Mouse (Mus musculus): Measurements from ENCODE around the gene Nhs. TPM values are rescaled to one million over a fixed set of nuclear protein-coding genes. Genes with fewer than 3 reads are reported as not detected.

The Nhs gene
- total RNA-seq, 2 experiments from 2014 or later: 0.46 to 0.77 TPM

DNA sequence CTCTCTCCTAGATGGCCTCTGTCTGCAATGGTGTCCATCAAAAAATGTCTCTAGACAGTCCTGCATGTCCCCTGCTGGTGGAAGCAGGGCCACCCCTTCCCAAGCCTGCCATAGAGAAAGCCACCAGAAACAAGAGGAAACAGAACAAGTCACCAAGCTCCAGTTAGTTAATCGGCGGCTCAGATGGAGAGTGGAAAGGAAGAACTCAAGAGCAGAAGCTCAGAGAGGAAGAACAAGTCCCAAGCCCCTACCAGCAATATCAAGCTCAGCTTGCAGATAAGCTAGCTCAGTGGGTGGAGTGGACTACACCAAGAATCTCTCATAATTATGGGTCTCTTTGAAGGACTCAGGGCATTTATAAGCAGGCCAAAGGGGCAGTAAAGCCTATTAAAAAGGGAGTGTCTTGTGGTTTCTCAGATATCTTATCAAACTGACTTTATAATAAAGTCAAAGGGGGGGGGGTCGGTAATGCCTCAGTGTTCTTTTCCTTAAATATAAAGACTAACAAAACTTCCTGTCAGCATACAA, 139.4 kb downstream of the Nhs start:
- DNase-seq: no peak

DNA sequence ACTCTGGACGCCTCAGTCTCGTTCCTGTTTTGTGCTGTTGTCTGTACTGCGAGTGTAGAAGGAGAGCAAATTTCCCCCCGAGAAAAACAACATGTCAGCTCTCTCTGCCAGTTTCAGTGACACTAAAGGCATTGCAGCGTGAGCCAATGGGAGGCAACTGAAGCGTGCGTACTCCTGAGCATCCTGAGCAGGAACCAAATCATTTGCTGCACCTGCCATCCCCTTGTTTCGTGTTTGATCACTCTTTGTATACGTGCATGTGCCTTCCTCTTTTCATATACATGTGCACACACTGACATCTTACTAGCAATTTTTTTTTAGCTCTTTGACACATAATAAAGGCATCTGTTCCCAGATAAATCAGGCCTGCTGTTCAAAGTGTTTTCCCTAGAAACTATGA, 142.1 kb downstream of the Nhs start:
- DNase-seq: no peak

GRCm38 (mm10) chrX:162012570-162012969, 147.0 kb downstream of the Nhs start:
- DNase-seq: no peak

- no peak for DNase-seq
Measured at GRCm38 (mm10) chrX:162009876-162010275, 149.7 kb downstream of the Nhs start.

DNA sequence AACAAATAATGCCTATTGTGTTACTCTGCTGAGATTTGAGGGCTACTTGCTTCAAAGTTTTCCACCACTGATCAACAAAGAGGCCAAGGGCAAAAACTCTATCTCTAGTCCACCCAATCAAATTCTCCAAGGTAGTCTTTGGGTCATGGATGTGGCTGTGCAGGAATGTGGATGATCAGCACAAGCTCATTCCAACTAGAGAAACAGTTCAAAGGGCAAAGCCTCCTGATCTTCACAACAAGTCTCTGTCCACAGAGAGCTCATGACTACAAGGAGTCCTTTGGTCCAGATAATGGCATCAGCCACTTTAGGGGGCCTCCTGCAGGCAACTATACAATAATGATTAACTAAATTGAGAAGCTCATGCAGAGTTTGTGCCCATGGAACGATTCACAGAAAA, 155.7 kb downstream of the Nhs start:
- no peak for DNase-seq

DNA sequence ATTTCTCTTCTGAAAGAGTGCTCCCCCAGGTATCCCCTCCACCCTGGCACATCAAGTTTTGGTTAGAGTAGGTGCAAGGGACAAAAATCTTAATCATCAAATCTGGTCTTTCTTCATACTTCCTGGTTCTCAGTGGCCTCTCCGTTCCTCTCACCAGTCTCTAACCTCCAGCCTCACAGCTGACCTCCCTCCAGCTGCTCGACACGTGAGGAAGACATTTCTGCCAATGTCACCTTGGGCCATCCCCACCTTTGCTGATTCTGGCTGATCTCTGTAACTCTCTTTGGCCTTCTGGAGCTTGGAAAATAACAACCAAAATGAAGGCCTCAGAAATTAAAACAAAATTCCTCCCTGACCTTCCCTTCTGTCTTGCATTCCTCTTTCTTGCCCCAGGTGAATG, 160.7 kb downstream of the Nhs start:
- no peak for DNase-seq

DNA sequence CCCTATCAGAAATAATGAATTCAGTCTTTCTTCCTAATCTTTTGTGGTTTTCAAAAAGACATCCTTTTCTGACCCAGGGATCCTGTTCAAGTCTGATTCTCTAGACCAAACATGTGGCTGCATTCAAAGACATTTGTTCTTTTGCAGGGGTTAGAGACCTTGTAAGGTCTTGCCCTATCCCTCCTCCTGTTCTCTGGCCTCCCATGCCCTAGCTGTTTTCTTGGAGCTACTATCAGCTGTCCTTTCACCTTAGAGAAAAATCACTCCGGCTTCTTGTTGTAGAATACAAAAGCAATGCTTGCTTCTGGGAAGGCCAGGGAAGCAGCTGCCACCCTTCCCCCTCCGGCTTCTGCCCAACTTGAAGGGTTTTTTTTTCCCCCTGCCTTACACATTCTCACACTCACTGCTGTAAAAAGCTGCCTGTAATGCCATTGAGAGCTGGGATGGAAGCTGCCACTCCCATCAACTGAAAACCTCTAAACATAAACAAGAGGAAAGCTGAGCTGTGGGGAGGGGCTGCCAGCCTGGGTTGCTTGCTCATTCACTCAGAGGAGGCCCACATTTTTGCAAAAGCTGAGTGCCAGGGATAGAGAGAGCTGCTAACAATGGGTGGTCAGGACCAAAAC, 162.2 kb downstream of the Nhs start:
- DNase-seq: no peak

DNA sequence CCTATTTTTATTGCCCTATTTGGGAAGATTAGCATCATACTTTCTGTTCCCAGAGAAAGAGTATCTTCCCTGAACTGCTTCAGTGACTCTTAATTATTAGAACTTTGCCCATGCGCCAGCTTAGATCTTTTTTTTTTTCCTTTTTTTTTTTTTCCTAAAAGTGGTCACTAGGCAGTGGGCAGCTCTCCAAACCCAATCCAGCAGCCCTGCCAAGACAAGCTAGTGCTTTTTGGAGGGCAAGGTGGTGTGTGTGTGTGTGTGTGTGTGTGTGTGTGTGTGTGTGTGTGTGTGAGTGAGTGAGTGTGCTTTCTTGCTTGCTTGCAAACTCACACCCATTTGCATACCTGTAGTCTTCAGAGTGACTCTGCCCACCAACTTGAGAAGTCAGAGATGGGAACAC, 169.4 kb downstream of the Nhs start:
- DNase-seq: no peak

DNA sequence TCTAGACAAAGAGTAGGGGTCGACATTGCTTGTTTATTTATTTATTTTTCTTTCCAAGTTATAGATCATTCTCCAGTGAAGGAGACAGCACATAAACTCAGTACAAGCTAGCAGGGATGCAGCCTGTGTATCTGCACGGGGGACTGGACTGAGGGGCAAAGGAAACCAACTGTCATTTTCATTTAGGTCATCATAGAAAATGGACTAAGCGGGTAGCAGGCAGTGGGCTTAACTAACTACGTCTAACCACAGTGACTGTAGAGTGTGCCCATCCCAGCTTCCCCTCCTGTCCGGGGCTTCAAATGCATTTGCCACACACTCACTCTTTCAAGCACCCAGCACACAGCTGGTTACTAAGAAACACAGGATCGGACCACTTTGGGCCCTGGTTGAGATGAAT, 174.6 kb downstream of the Nhs start:
- no peak for DNase-seq

- peak in 1 of 2 experiments; percentile 12 for DNase-seq
Measured at GRCm38 (mm10) chrX:161981399-161981798, 178.1 kb downstream of the Nhs start.

- no peak for DNase-seq
Measured at GRCm38 (mm10) chrX:161979946-161980345, 179.6 kb downstream of the Nhs start.

DNA sequence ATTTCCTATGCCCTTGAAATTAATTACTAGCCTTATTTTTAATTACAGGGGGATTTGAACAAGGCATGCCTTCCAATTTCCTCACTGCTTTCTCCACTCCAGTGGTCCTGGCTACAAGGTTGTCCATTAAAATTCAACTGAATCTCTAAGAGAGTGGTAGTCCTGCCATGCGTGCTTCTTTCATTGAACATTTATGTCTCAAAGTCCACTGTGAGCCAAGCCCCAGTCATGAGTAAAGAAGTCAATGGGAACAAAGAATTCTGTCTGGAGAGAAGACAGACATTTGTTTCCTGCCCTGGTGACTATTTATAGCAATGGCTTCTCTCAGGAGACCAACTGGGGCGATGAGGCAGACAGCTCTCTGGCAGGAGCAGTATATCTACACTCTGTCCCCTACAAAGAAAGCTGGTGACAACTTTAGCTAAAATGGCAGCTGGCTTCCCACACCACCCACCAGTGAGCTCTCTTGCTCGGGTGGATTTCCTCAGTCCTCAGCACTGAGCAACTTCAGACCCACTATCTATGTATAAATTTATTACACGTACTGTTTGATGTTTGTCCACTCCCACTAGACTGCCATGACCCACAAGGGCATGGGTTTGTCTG, 182.2 kb downstream of the Nhs start:
- peak in 1 of 2 experiments; percentile 9 for DNase-seq

DNA sequence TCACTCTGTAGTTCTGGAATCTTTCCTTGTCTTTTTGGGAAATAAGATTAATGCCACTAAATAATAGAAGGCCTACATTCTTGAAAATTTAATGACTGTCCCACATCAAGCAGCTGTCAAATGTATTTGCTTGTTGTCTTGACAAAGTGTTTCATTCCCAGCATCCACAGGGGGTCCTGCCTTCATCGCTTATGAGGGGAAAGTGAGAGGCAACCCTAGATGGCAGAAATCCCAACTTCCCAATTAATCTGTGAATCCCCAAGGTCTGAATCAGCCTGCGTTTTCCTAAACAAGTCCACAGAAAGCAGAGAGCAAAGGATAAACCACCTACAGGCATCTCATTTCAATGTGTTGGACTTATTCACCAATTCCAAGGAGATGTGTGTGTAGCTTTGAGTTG, 183.2 kb downstream of the Nhs start:
- DNase-seq: no peak

- no peak for DNase-seq
Measured at GRCm38 (mm10) chrX:161973572-161973971, 186.0 kb downstream of the Nhs start.

- no peak for DNase-seq
Measured at GRCm38 (mm10) chrX:161972723-161973122, 186.8 kb downstream of the Nhs start.

GRCm38 (mm10) chrX:161971961-161972502, 187.5 kb downstream of the Nhs start:
- no peak for DNase-seq

DNA sequence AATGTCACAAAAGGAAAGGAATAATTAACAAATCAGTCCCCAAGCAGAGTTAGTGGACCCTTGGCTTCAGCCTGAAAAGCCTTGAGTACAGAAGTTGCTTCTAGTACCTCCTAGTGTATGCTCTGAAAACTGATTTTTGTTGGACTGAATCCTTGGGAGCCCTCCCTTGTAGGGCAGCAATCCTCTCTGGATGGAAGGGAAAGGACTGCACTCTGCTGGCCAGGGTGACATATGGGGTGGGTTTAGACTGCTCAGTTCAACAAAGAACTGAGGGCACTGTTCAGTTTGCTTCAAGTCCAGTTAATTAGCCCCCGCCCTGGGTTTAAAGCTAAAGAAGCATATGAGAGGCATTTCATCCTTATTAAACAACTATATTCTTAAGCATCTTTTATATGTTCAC, 188.4 kb downstream of the Nhs start:
- DNase-seq: no peak

GRCm38 (mm10) chrX:161967692-161968091, 191.8 kb downstream of the Nhs start:
- DNase-seq: no peak

DNA sequence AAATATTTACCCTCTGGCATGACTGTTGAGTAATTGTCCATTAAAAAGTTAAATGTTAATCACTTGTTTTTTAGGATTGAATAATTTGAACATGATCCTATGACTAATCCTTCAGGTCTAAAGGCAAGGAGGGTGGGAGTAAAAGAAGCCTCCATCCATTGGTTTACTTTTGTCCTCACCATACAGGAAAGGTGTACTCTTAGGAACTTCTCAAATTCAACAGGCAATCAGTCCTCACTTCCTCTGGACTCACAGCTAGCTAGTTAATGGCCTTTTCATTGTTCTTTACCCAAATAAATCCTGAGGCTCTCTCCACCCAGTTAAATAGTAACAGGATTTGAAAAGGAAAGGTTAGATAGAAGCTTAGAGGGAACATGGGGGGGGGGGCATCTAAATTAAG, 196.2 kb downstream of the Nhs start:
- DNase-seq: no peak

GRCm38 (mm10) chrX:161962855-161963254, 196.7 kb downstream of the Nhs start:
- DNase-seq: no peak

DNA sequence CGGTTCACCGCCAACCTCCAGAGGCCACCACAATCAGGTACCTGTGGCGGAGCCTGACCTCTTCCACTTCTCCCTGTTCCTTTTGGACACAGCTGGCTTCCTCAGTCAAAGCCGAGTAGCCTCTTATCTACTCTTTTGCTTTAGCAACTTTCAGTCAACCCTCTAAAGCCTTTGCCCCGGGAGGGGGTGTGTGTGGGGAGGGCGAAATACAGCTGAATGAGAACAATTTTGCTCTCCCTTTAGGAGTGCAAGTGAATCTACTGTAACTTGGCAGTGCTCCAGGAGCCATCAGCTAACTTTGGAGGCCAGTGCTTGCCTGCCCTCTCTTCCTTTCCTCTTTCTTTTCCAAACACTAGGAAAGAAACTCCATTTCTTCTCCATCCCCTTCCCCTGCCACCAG, 197.8 kb downstream of the Nhs start:
- peak in 1 of 2 experiments; percentile 2 for DNase-seq

GRCm38 (mm10) chrX:161961176-161961575, 198.4 kb downstream of the Nhs start:
- DNase-seq: peak; percentile 67 to 69

DNA sequence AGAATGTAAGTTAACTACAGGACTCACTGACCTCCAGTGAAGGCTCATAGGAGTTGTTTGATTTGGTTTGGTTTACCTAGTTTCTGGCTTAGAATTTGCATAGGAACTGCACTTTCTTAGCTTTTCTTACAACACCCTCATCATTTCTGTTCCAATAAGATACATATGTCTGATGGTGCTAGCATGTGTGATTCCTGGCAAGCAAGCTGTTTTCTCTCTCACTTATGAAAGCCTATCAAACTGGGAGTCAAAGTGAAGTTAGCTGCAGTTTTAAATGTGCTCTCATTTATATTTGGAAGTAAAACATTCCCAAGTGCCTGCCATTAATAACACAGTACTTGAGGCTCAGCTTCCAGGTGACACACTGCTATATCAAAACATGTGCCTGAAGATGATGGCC, 207.2 kb downstream of the Nhs start:
- no peak for DNase-seq
